Mouse (Mus musculus) megakaryocyte-erythroid progenitor cell, adult 5-6 weeks (primary cell): ENCODE results near the gene Vwa3b. TPM values are rescaled to one million over a fixed set of nuclear protein-coding genes. Genes with fewer than 3 reads are reported as not detected.
"Not testable (repeated sequence)": the region's sequence is repeated elsewhere in the genome, so short reads cannot be mapped to it uniquely, and the experiment has no call there.

Source experiments
- ATAC-seq: replicated peaks from 2 replicates; pipeline ENCODE4 v1.8.0; 2016; ENCODE audit warnings: mild to moderate bottlenecking, inconsistent platforms; ENCODE audit not compliant: severe bottlenecking, poor library complexity, low FRiP score, low TSS enrichment
- total RNA-seq, 2 experiments: library from RNA; stranded (forward) in 1 of 2; stranded (reverse) in 1 of 2; fragments of 200-1000, 215-1000 nt in 1 of 2; fragments of >200 nt in 1 of 2; fragmentation: Nextera tagmentation in 1 of 2; gene quantifications; 2 replicates each; pipeline ENCODE4 v1.2.3; 2014 to 2017

Vwa3b gene
- total RNA-seq, 2 experiments from 2014 or later, result not detected

- ATAC-seq, result not testable (repeated sequence)
These were observed 19.9 kb upstream of the Vwa3b start for GRCm38 (mm10) chr1:37006529-37006928.

GRCm38 (mm10) chr1:37009880-37010279 lies 16.5 kb upstream of the Vwa3b start:
- no peak for ATAC-seq

GRCm38 (mm10) chr1:37011626-37012209 lies 14.7 kb upstream of the Vwa3b start:
- ATAC-seq, result no peak

GRCm38 (mm10) chr1:37013006-37013405 lies 13.4 kb upstream of the Vwa3b start:
- no peak for ATAC-seq

- no peak for ATAC-seq
These were observed 12.7 kb upstream of the Vwa3b start for GRCm38 (mm10) chr1:37013687-37014086.

GRCm38 (mm10) chr1:37019017-37019416 lies 7.4 kb upstream of the Vwa3b start:
- no peak for ATAC-seq

- ATAC-seq, result no peak
These were observed 3.7 kb upstream of the Vwa3b start for GRCm38 (mm10) chr1:37022704-37023103.

GRCm38 (mm10) chr1:37024736-37025135 lies 1.7 kb upstream of the Vwa3b start:
- no peak for ATAC-seq

- no peak for ATAC-seq
These were observed 1.0 kb upstream of the Vwa3b start for GRCm38 (mm10) chr1:37025376-37025775.

- no peak for ATAC-seq
These were observed 470 bp downstream of the Vwa3b start for GRCm38 (mm10) chr1:37026866-37027265.

- no peak for ATAC-seq
These were observed 2.2 kb downstream of the Vwa3b start for GRCm38 (mm10) chr1:37028439-37029153.

GRCm38 (mm10) chr1:37029154-37029907 lies 2.9 kb downstream of the Vwa3b start:
- peak; percentile 49; the same call in 1 of the 2 replicates for ATAC-seq

- ATAC-seq, result no peak
These were observed 3.5 kb downstream of the Vwa3b start for GRCm38 (mm10) chr1:37029942-37030341.

- ATAC-seq, result peak; percentile 86
These were observed 4.3 kb downstream of the Vwa3b start for GRCm38 (mm10) chr1:37030693-37031092.

- ATAC-seq, result no peak
These were observed 9.5 kb downstream of the Vwa3b start for GRCm38 (mm10) chr1:37035879-37036278.

GRCm38 (mm10) chr1:37041126-37041525 lies 14.7 kb downstream of the Vwa3b start:
- no peak for ATAC-seq

GRCm38 (mm10) chr1:37041856-37042255 lies 15.5 kb downstream of the Vwa3b start:
- ATAC-seq, result no peak

- no peak for ATAC-seq
These were observed 16.4 kb downstream of the Vwa3b start for GRCm38 (mm10) chr1:37042769-37043168.

- ATAC-seq, result no peak
These were observed 16.8 kb downstream of the Vwa3b start for GRCm38 (mm10) chr1:37043196-37043595.

GRCm38 (mm10) chr1:37045472-37045871 lies 19.1 kb downstream of the Vwa3b start:
- ATAC-seq, result no peak

GRCm38 (mm10) chr1:37049159-37049558 lies 22.8 kb downstream of the Vwa3b start:
- ATAC-seq, result no peak
